Mouse (Mus musculus): Measurements from ENCODE around the gene Glrb.

The Glrb gene

GRCm38 (mm10) chr3:80818619-80819018 is 94.8 kb downstream of the Glrb start:
- no peak for DNase-seq

DNA sequence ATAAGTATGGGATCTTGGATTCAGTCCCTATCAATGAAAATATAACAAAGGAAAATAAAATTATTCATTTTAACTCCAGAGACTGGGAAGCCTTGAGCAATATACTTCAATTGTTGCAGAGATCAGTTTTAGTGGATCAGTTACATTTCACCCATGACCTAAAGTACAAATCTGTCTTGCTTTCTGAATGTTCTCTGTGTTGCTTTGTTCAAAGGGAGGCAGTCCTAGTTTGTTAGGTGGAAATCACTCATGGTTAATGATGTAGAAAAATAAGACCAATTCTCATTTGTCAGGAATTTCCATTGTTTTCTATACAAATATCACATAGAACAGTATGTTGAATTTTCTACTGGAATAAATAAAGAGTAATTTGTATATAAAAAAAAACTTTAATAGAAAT is 99.7 kb downstream of the Glrb start:
- no peak for DNase-seq

DNA sequence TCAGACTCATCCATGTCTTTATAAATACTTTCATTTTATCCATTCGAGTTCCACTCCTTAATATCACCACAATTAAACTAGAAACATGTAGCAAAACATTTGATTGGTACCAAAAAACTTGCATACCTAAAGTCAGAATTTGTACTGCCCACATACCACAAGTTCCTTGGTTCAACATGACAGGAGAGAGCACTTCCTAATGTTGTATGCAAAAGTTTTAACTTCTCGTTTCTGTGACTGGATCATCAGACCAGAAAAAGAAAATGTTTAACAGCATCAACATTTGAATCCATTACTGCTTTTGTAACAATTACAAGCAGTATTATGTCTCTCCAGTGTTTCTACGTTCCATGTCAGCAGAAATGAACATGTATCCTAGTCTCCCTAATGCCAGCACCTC is 101.2 kb downstream of the Glrb start:
- no peak for DNase-seq

DNA sequence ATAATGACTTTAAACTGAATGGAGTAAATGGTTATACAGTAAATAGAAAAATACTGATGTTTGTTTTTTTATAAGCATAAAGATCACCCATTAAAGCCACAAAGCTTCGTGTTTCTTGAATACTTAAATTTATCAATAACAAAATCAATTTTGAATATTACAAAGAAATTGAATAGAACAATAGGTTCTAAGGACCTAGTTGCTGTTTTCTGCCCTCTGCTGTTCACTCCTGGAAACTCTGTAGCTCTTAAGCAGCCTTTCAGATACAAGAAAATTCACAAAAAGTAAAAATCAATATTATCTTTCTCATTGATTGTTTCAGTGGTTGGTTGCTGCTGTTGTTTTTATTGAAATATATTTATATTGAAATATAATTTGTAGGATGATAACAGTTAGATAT is 108.1 kb downstream of the Glrb start:
- no peak for DNase-seq

DNA sequence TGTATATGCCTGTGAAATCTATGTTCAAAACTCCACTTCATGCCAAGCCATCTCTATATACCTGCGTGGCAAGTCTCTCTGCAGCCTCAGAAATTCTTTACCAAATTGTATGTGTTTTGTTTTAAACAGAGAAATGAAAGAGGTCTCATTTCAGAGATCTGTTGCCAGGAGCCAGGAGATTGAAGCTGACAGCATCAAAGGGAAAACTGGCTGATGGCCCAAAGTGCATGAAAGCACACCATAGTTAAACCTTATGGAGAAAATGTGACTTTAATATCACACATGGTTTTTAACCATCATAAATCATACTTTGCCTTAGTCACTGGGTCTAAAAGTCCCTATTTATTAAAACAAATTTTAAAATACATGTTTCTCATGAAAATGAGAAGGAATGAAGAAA is 109.6 kb downstream of the Glrb start:
- DNase-seq = no peak

DNA sequence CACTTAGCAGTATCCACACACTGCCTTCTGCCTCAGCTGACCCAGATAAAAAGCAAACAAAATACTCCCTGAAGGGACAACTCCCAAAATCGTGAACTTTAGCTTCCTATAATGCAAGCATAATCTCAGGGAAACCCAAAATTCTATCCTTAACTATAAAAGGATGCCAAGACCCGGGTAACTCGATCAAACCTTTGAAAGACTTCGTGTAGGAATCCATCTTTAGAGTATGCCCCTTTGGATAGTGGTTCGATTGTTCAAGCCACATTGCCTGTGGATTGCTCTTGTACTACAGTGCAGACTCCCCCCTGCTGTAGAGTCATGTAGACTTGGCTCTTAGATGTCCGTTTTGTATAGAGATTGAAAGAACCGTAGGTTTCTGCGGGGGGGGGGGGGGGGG is 110.2 kb downstream of the Glrb start:
- no peak for DNase-seq

DNA sequence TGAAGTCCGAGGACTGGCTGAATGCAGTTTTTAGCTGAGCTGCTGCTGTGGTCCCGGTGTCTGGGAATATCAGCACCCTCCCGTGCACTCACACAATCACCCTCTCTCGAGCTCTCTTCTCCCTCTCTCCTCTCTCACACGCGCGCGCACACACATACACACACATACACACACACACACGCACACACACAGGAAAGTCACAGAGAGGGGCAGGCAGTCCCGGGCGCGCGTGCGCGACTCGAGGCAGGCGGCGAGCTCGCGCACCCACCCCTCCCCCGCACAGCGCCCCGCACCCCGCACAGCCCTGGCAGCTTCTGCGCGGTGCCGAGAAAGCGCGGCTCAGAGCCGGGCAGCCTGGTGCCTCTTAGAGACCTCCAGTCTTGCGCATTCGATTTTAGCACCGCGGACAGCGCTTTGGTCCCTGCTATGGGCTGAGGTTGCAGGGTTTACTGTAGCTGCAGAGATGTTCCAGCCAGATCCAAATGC is 110.8 kb downstream of the Glrb start, which contains the start of gene Gria2:
Gria2 (minus strand) TSS at position 240 of the 486 bp plus-strand sequence.
- peak; percentile 20 for DNase-seq

- no peak for DNase-seq
Measured at GRCm38 (mm10) chr3:80801827-80802310, 111.6 kb downstream of the Glrb start.

GRCm38 (mm10) chr3:80800995-80801826 is 112.2 kb downstream of the Glrb start:
- no peak for DNase-seq

GRCm38 (mm10) chr3:80800299-80800994 is 113.0 kb downstream of the Glrb start:
- DNase-seq = no peak

DNA sequence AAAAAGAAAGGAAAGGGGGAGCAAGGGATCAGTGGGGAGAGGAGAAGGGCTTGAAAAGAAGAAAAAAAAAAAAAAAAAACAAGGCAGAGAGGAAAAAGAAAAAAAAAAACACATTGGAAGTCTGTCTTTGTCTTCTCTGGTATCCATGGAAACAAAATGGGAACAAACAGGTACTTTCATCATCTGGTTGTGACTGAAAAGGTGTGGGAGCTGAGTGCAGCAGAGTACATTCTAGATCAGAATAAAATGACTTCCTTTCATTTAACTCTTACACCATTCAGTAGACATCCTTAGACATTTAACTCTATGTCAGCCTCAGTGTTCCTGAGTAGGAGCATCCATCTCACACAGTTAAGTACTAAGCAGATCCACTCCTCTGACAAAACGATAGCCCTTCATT is 115.5 kb downstream of the Glrb start:
- no peak for DNase-seq

DNA sequence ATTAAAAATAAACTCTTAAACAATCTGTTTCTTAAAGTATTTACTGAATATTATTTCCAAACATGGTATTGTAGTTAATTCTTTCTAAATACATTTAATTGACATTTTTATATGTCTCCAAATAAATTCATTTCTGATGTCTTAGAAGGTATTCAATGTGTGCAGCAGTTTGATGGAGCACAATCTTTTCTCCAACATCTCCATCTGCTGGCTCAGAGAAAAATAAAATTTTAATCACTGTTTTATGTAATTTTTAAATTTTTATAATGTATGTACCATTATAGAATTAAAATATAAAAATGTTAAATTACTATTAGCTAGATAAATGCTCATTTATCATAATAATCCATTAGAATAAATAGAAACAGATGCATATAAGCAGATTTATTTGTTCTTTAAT is 116.7 kb downstream of the Glrb start:
- no peak for DNase-seq

- DNase-seq = no peak
Measured at GRCm38 (mm10) chr3:80795284-80795683, 118.2 kb downstream of the Glrb start.
